Mouse (Mus musculus) liver, embryonic 15.5 days (tissue): ENCODE results near the gene Tceal9. TPM values are rescaled to one million over a fixed set of nuclear protein-coding genes. Genes with fewer than 3 reads are reported as not detected.
"Not testable (repeated sequence)": the region's sequence is repeated elsewhere in the genome, so short reads cannot be mapped to it uniquely, and the experiment has no call there.

Experiments used
- ATAC-seq: fragments of 200-750 bp; cut with Nextera tagmentation; 2 replicates; pipeline ENCODE4 v1.8.0; 2017; ENCODE audit warnings: moderate number of reproducible peaks, mild to moderate bottlenecking, moderate library complexity; ENCODE audit not compliant: insufficient read depth
- H3K27ac ChIP-seq: fragments of 300-500 bp; sonication (generic); replicated peaks from 2 replicates; pipeline ENCODE4 v1.5.1; 2015; ENCODE audit warnings: mild to moderate bottlenecking, inconsistent platforms
- H3K27me3 ChIP-seq: fragments of 300-500 bp; sonication (generic); 2 replicates; pipeline ENCODE4 v1.6.1; 2015; ENCODE audit warnings: mild to moderate bottlenecking, inconsistent platforms
- H3K36me3 ChIP-seq: fragments of 300-500 bp; sonication (generic); replicated peaks from 2 replicates; pipeline ENCODE4 v1.6.1; 2015; ENCODE audit warnings: moderate library complexity, mild to moderate bottlenecking, inconsistent platforms
- H3K4me1 ChIP-seq: fragments of 300-500 bp; sonication (generic); replicated peaks from 2 replicates; pipeline ENCODE4 v1.6.1; 2015; ENCODE audit warnings: inconsistent platforms
- H3K4me2 ChIP-seq: fragments of 300-500 bp; sonication (generic); 2 replicates; pipeline ENCODE4 v1.6.1; 2015; ENCODE audit warnings: moderate library complexity, mild to moderate bottlenecking, inconsistent platforms
- H3K4me3 ChIP-seq: fragments of 300-500 bp; sonication (generic); replicated peaks from 2 replicates; pipeline ENCODE4 v1.5.1; 2015; ENCODE audit warnings: mild to moderate bottlenecking, inconsistent platforms
- H3K9ac ChIP-seq: fragments of 300-500 bp; sonication (generic); 2 replicates; pipeline ENCODE4 v1.6.1; 2015; ENCODE audit warnings: moderate library complexity, mild to moderate bottlenecking, inconsistent platforms
- H3K9me3 ChIP-seq: fragments of 300-500 bp; sonication (generic); replicated peaks from 2 replicates; pipeline ENCODE4 v1.6.1; 2016; ENCODE audit warnings: inconsistent platforms
- WGBS: fragments of 180-500 bp; shearing (Covaris S2); methylation state at CpG from one replicate; pipeline ENCODE4 v1.1.7; 2015; ENCODE audit warnings: mixed read lengths; ENCODE audit not compliant: insufficient replicate concordance; 5-methylcytosine and 5-hydroxymethylcytosine counted together
- polyA plus RNA-seq: library from polyadenylated mRNA; unstranded; fragments of >200 nt; fragmentation: Nextera tagmentation; extraction: Ambion mirVana; gene quantifications from 2 replicates; pipeline ENCODE4 v1.2.1, GENCODE M21; 2015

Tceal9 gene
- polyA plus RNA-seq, 1 experiment from 2014 or later: 239 TPM

GRCm38 (mm10) chrX:136270393-136271111 lies 25.7 kb downstream of the Tceal9 start:
- 18% methylated on average over 11 of the region's 60 CpGs for WGBS
- not testable (repeated sequence) for H3K36me3 ChIP-seq, H3K4me1 ChIP-seq, H3K27ac ChIP-seq, H3K9me3 ChIP-seq, H3K27me3 ChIP-seq
- Histone ChIP-seq H3K9ac (peak overlapping the region; percentile 18; the same call in 1 of the 2 replicates), H3K4me2 (peak overlapping the region; percentile 58), H3K4me3 (peak overlapping the region; percentile 53)
- peak; percentile 13; the same call in 1 of the 2 replicates for ATAC-seq

- 36% methylated on average over 3 of the region's 3 CpGs for WGBS
- Histone ChIP-seq H3K9ac (no peak overlapping the region), H3K4me3 (no peak overlapping the region), H3K4me1 (no peaks in the 10 kb centered on the region; the same call in 1 of the 2 replicates), H3K27ac (no peak overlapping the region), H3K27me3 (no peaks in the 10 kb centered on the region), H3K4me2 (no peak overlapping the region), H3K36me3 (no peaks in the 10 kb centered on the region), H3K9me3 (no peaks in the 10 kb centered on the region)
- ATAC-seq: no peak
These were observed 29.7 kb downstream of the Tceal9 start for GRCm38 (mm10) chrX:136274542-136274941.

DNA sequence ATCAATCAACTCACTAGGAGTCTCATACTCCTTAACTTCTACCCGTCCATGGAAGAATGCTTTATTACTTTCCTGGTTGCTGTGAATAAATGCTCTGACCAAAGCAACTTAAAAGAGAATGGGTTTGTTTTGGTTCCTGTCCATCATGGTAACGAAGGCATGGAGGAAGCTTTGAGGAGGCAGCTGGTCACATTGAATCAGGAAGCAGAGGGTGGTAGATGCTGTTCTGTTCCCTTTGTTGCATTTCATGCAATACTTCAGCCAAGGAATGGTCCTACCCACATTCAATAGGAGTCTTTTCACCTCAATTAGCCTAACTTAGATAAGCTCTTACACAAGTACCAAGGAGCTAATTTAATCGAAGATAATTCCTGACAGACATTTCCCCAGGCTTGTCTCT lies 30.5 kb downstream of the Tceal9 start:
- Histone ChIP-seq H3K4me2 (no peak overlapping the region), H3K9me3 (no peaks in the 10 kb centered on the region), H3K4me3 (no peak overlapping the region), H3K9ac (no peak overlapping the region), H3K36me3 (no peaks in the 10 kb centered on the region), H3K27me3 (no peaks in the 10 kb centered on the region), H3K4me1 (no peaks in the 10 kb centered on the region), H3K27ac (no peak overlapping the region)
- 37% methylated on average over 3 of the region's 3 CpGs for WGBS
- no peak for ATAC-seq

- Histone ChIP-seq H3K27ac (no peak overlapping the region), H3K4me3 (no peak overlapping the region), H3K9ac (no peak overlapping the region), H3K4me2 (no peak overlapping the region), H3K36me3 (no peaks in the 10 kb centered on the region), H3K4me1 (no peaks in the 10 kb centered on the region), H3K27me3 (no peaks in the 10 kb centered on the region), H3K9me3 (no peaks in the 10 kb centered on the region)
- no peak for ATAC-seq
- 61% methylated on average over 7 of the region's 7 CpGs for WGBS
These were observed 32.7 kb downstream of the Tceal9 start for GRCm38 (mm10) chrX:136277577-136277976.

- no peak for ATAC-seq
- Histone ChIP-seq H3K9me3 (no peaks in the 10 kb centered on the region), H3K36me3 (no peaks in the 10 kb centered on the region), H3K27me3 (no peaks in the 10 kb centered on the region), H3K4me1 (no peaks in the 10 kb centered on the region), H3K4me3 (no peak overlapping the region), H3K4me2 (no peak overlapping the region), H3K27ac (no peak overlapping the region), H3K9ac (no peak overlapping the region)
These were observed 33.5 kb downstream of the Tceal9 start for GRCm38 (mm10) chrX:136278401-136278800.

DNA sequence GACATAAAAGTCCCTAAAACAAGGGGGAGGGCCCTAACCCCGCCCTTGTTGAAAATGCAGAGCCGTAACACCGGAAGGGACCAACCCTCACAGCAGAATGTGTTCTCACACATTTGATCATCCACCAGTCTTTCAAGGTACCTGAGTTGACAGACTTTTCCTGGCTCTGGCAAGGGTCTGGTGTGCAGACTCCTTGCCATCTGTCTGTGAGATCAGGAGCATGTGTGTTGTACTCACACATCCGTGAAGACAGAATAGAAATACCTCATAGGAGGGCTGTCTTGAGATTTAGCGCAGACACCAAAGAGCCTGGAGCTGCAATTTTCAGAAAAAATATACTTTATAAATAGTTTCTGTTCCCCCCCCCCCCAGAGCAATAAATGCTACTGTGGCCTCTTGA lies 34.5 kb downstream of the Tceal9 start:
- no peak overlapping the region for H3K4me2 ChIP-seq
- no peaks in the 10 kb centered on the region for H3K36me3 ChIP-seq
- no peaks in the 10 kb centered on the region for H3K4me1 ChIP-seq
- no peaks in the 10 kb centered on the region for H3K27me3 ChIP-seq
- WGBS: 74% methylated on average over 5 of the region's 5 CpGs
- no peak overlapping the region for H3K4me3 ChIP-seq
- H3K27ac ChIP-seq: no peak overlapping the region
- H3K9ac ChIP-seq: no peak overlapping the region
- no peak for ATAC-seq
- H3K9me3 ChIP-seq: no peaks in the 10 kb centered on the region

- no peaks in the 10 kb centered on the region for H3K9me3 ChIP-seq
- no peak for ATAC-seq
These were observed 46.0 kb downstream of the Tceal9 start for GRCm38 (mm10) chrX:136290817-136291281.

More at GRCm38 (mm10) chrX:136290817-136291281, 46.0 kb downstream of the Tceal9 start:
- no peak overlapping the region for H3K27ac ChIP-seq
- no peak overlapping the region for H3K4me3 ChIP-seq
- no peak overlapping the region for H3K9ac ChIP-seq
- 46% methylated on average over 8 of the region's 8 CpGs for WGBS
- H3K4me1 ChIP-seq: no peaks in the 10 kb centered on the region
- H3K27me3 ChIP-seq: no peaks in the 10 kb centered on the region
- no peak overlapping the region for H3K4me2 ChIP-seq
- no peaks in the 10 kb centered on the region for H3K36me3 ChIP-seq

Other genes with a start within 250 kb of the Tceal9 start
- gene Arxes1, start 211.7 kb upstream of the Tceal9 start, polyA plus RNA-seq: 6.6 and 6.7 TPM in 2 replicates
- 147 and 153 TPM in 2 replicates for gene Bex2, start 176.8 kb upstream of the Tceal9 start, polyA plus RNA-seq
- gene Nxf3, start 159.8 kb upstream of the Tceal9 start, polyA plus RNA-seq: 0.15 and 0.18 TPM in 2 replicates
- gene Bex4, start 106.1 kb upstream of the Tceal9 start, polyA plus RNA-seq: 128 and 149 TPM in 2 replicates
- 167 and 187 TPM in 2 replicates for gene Tceal8, start 72.7 kb upstream of the Tceal9 start, polyA plus RNA-seq
- 8.8 and 10.7 TPM in 2 replicates for gene Tceal5, start 41.2 kb upstream of the Tceal9 start, polyA plus RNA-seq
- gene Tceal7, start 30.3 kb upstream of the Tceal9 start, polyA plus RNA-seq: 8.2 and 14.3 TPM in 2 replicates
- 187 and 201 TPM in 2 replicates for gene Bex1, start 29.6 kb upstream of the Tceal9 start, polyA plus RNA-seq
- 201 and 212 TPM in 2 replicates for gene Bex3, start 25.2 kb downstream of the Tceal9 start, polyA plus RNA-seq